Mouse (Mus musculus) layer of hippocampus, adult 8-10 months (tissue): ENCODE data around the gene Prlh. TPM values are rescaled to one million over a fixed set of nuclear protein-coding genes. Genes with fewer than 3 reads are reported as not detected.

ENCODE experiments used
- DNase-seq, 2 experiments: peaks; one replicate each; pipeline ENCODE4 v3.0.0; 2022; ENCODE audit warnings: low spot score in 2 of 2
- total RNA-seq, 4 experiments: library from RNA; stranded (reverse); gene quantifications; 2 replicates each; pipeline ENCODE4 v1.2.4; 2022

Gene Prlh
- total RNA-seq, 4 experiments from 2014 or later, result not detected

DNA sequence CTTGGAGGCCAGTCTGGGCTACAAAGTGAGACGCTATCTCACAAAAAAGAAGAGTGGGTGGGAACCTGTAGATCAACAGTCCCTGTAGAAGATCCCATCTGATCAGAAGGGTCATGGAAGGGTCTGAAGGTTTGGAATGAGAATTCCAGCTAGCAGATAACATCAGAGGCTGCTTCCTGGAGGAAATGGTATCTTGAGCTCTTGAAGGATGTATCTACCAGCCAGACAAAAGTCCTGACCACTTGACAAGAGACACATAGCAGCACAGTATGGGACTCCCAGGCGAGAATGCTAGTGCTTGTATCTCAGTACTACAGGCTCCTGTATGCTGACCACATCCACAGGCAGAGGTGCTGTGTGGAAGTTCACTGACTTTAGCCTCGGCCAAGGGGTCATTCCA, 48.2 kb downstream of the Prlh start:
- DNase-seq, result no peak

DNA sequence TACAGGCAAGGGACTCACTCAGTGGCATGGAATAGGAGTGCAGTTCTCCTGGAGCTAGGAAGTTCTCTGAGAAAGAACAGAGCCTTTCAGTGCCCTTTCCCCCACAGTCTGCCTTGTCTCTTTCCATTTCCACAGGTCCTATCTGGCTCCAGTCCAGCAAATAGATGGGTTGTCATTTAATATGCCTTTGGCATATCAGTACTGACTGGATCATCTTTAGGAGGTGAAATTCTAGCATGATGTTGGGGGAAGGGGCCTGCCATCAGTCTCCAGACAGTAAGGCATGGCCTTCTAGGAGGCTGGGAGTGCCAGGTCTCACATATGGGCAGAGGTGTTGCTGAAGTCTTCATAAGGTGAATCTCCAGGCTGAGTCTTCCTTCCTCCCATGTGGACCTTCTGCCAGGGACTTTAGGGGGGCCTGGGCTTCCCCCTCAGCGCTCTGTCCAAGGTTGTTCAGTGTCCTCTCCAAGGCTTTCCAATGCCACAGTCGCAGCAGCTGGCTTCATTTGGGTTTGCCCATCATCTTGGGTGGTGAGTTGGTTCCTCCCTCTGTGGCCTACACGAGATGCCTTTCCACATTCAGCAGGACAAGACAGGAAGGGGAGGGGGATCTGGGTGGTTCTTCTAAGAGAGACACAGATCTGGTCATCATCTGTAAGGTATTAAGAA, 49.1 kb downstream of the Prlh start:
- no peak for DNase-seq

DNA sequence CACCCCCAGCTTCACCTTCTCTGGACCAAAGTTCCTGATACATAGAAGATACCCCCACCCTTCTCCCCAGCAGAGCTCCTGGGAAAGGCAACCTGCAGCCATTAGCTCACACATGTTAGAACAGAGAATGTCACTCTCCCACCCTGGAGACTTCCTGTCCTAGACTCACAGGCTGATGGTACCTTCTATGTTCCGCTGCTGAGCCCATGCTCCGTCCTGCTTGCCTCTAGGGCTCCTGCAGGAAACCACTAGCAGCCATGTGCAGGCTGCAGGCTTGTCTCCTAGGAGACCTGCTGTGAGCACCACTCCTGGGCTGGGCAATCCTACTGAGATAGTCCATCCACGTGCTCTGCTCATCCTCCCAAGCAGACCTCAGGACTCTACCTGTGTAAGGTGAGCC, 49.7 kb downstream of the Prlh start:
- DNase-seq, result no peak

Other genes with a start within 250 kb of the Prlh start
- 1 to 10 TPM; 3.1 to 5.4 (median 4.3) TPM for gene Col6a3, start 109.1 kb upstream of the Prlh start, total RNA-seq
- gene Mlph, start 38.0 kb upstream of the Prlh start, total RNA-seq, result 1 to 10 TPM; 1.6 to 5.2 (median 3.5) TPM
- not detected for gene Rab17, start 16.6 kb downstream of the Prlh start, total RNA-seq
- 10 to 100 TPM; 66.2 to 83.0 (median 73.9) TPM for gene Lrrfip1, start 45.6 kb downstream of the Prlh start, total RNA-seq
- under 1 TPM in 1 of 4 experiments, not detected in 3; 0.23 TPM for gene Rbm44, start 192.0 kb downstream of the Prlh start, total RNA-seq
- 10 to 100 TPM; 55.1 to 62.5 (median 56.6) TPM for gene Ramp1, start 226.7 kb downstream of the Prlh start, total RNA-seq